Mouse (Mus musculus) liver, postnatal 0 days (tissue): ENCODE results near the gene Mre11a.
A peak's percentile ranks its signal among the peaks of the same experiment; 100 is the strongest.

Experiments
- CTCF ChIP-seq: sonication (generic); IDR thresholded peaks from 2 replicates; pipeline ENCODE4 v1.5.1; 2016; ENCODE audit warnings: antibody characterized with exemption, low read depth
- EP300 ChIP-seq: IDR thresholded peaks from 2 replicates; pipeline ENCODE4 v1.6.1; 2016; ENCODE audit warnings: antibody characterized with exemption, low read depth, mild to moderate bottlenecking

DNA sequence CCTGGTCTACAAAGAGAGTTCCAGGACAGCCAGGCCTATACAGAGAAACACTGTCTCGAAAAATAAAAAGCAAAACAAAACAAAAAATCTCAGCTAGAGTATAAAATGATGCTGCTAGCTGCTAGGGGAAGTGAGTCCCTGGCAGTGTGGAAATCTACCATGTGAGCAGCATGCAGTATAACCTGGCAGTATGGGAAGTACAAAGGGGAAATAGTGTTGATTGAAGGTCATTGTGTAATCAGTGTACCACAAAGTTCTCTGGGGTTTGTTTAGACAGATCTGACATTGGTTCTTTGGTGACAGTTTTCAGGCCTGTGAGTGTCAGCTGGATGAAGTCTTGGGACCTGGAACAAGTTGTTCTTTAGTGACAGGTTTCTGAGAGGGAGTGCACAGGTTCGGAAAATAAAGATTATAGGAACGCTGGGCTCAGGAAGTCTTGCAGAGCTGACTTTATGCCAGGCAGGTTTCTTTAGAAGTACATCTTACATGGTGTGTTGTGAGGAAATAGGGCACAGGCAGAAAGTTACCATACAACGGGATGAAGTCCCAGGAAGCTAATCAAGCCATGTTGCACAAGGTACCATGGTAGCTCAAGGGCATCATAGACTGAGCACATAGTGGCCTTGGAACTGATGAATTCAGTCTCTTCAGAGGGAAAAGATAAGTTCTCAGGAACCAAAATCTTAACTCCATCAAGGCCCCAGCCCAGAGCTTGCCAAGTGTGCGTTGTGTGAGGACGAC, 51.1 kb downstream of the Mre11a start:
- TF ChIP-seq CTCF (no peak), EP300 (peak; percentile 43; the same call in 1 of the 2 replicates)
